Mouse (Mus musculus): Measurements from ENCODE around the gene Zfp534.
"Not testable (repeated sequence)": the region's sequence is repeated elsewhere in the genome, so short reads cannot be mapped to it uniquely, and the experiment has no call there.

The Zfp534 gene

DNA sequence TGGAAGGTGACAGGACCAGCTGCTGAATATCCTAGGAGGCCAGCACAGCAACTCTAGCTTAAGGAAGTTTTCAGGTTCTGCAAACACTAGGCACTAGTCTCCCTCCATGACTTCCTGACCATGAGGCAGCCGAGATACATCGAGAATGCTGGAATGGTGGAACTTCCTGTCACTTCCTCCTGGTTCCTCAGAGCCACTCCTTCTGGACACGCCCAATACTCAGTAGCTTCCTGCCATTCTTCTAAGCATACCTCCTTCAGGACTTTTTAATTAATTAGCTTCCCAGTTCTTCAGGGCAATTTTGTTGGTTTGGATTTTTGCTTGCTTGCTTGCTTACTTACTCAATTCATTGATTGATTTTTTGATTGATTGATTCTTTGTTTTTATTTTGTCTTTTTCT, at the start of gene Zfp534:
Gene Zfp534, minus strand, starts transcription at position 101 of the 400 bp plus-strand sequence.
- DNase-seq, result not testable (repeated sequence)

DNA sequence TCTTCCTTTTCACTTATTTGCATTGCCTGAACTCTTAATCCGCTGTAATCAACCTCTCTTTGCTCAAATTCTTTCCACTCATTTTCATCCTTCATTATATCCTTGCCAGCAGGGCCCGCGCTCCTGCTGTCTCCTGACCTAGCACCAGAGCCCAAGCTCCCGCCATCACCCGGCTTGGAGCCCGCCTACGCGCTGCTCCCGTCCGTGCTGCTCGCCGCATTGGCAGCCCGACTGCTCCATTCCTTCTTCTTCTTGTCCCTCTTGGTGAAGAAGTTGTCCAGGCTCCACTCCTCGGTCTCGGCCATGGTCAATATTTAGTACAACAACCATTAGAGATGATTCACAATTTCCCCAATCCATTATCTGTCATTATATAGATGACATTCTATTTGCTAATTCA, 43.9 kb upstream of the Zfp534 start:
- not testable (repeated sequence) for DNase-seq

DNA sequence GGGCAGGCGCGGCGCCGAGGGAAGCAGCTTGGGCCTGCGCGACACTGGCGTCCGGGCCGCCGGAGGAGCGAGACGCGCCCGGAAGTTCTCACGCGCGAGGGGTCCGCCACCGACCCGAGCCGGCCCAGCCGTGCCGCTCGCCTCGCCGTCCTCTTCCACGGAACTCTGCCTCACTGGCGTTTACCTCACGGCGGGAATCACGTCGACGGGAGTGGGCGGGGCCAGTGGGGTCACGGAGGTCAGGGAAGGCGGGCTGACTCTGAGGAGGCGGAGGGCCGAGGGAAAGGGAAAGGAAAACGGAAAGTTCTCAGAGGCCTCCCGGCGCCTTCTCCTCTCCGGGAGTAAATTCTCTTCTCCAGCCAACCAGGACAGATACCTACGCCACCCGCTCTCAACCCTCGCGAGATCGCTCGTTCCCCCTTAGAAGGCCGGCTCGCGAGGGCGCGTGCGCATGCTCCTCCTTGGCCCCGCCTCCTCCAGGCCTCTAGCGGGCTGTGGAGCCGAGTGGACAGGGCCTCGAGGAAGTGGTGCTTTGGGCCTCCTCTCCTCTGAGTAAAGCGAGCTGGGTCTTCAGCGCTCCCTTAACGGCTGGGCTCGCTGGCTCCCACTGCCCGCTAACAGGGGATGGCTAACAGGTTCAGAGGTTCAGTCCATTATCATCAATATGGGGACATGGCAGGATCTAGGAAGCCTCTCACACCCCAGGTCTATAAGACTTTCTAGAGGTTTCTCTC, 36.5 kb upstream of the Zfp534 start:
- DNase-seq, result not testable (repeated sequence)

DNA sequence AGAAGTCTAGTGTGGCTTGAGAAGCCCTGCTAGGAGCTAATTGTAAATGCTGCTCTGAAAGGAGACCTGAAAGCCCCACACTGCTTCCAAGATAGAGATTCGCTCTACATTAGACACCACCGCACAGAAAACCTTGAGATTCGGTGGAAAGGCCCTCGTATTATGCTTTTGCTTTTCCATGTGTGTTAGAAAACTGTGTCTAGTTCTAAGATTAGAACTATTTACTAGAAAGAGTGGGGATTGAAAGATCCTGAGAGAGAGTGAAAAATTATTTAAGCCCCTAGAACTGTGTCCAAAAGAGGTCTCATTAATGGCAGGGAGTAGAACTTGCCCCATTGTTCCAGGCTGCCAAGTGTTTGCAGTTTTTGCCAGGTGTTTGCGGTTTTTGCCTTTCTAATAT, 47.1 kb downstream of the Zfp534 start:
- DNase-seq, result not testable (repeated sequence)

DNA sequence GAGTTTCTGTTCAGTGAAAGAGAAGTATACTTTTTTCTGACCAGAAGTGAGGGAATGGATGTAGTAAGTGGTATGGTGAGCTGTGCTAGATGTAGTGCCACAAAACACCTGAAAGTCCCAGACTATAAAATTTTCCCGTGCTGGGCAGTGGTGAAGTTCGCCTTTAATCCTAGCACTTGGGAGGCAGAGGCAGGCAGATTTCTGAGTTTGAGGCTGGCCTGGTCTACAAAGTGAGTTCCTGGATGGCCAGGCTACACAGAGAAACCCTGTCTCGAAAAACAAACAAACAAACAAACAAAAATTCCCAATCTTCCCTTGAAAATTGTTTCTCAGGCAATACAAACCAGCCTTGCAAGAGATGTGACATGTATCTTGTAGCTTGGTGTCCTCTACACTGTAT, 54.9 kb downstream of the Zfp534 start:
- not testable (repeated sequence) for DNase-seq

DNA sequence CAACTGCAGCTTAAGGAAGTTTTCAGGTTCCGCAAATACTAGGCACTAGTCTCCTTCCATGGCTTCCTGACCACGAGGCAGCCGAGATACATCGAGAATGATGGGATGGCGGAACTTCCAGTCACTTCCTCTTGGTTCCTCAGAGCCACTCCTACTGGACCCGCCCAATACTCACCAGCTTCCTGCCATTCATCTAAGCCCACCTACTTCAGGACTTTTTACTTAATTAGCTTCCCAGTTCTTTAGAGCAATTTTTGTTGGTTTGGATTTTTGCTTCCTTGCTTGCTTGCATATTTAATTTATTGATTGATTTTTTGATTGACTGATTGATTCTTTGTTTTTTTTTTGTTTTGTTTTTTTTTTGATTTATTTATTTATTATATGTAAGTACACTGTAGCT, 59.9 kb downstream of the Zfp534 start, which contains the start of gene Zfp979:
Gene Zfp979, minus strand, starts transcription at position 101 of the 400 bp plus-strand sequence.
- not testable (repeated sequence) for DNase-seq

DNA sequence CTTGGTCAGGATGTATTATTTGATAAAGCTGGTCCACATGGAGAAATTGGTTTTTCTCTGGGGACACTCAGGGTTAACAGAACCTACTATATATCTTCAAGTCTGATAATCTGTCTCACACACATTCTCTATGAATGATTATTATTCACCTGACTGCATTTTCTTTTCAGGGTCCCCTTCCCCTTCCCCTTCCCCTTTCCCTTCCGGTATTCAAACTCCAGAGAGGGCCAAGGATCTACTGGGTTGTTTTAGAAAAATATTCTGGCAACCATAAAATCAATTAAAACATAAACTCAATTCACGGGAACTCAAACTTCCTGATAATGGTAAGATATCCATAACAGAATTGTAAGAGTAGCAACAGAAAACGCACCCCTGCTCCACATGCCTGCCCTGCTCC, 60.4 kb downstream of the Zfp534 start:
- DNase-seq, result not testable (repeated sequence)

DNA sequence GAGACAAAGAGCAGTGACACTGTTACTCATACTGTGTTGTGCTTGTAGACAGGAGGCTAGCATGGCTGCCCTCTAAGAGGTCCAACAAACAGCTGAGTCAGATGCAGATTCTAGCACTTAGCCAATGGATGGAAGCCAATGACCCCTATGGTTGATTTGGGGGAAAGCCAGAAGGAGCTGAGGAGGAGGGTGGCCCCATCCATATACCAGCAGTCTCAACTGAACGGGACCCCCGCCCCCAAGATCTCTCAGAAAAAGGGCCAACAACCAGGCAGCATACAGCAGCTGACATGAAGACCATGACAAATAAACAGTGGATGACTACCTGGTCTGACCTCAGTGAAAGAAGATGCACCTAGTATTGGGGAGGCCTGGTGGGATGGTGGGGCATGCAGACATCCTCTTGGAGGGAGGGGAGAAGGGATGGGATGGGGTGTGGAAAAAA, 68.5 kb downstream of the Zfp534 start:
- DNase-seq, result not testable (repeated sequence)

Measured in kidney, adult 18-20 months (tissue).